Mouse (Mus musculus) c-Kit-positive CD71-positive TER-119-positive erythroid progenitor cells, embryonic 14.5 days (primary cell): ENCODE data around the gene Ahrr.

ENCODE experiments used
- DNase-seq: peaks from one replicate; pipeline ENCODE4 v3.0.0-alpha.2; 2013; ENCODE audit warnings: low spot score

Ahrr gene

GRCm38 (mm10) chr13:74245214-74245898 lies 46.8 kb downstream of the Ahrr start:
- no peak for DNase-seq

DNA sequence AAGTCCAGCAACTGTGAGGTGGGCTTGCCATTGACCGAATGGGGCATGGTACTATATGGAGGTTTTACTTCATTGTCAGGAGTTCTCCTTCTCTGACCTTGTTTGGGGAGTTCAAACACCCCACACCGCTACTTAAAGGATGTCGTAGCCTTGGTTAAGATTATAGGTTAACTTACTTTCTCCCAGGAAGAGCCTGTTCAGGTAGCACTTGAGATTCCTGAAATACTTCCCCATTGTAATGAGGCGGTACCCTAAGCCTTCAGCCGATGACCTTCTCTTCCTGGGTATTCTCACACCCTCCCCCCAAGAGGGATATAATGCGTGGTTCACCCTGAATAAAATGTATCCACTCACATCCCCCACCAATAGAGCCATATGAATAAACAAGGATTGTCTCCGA lies 54.6 kb downstream of the Ahrr start:
- no peak for DNase-seq

GRCm38 (mm10) chr13:74220659-74221058 lies 71.5 kb downstream of the Ahrr start:
- DNase-seq = no peak

DNA sequence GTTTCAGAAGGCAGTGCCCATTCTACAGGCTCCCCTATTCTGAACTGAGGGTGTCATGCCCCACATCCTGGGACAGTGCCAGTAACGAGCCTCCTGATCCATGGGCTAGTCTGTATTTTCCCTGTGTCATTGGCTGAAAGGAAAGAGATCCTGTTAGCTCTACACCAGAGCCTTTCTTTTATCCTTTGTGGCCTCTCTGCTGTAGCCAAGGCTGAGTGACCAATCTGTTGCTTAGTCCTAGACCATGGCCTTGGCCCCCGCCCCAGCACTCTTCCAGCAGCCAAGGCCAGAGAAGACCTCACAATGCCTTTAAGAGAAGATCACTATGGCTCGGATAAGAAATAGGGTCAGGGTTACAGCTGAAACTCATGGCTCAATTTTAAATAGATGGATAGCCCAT lies 73.7 kb downstream of the Ahrr start:
- no peak for DNase-seq

DNA sequence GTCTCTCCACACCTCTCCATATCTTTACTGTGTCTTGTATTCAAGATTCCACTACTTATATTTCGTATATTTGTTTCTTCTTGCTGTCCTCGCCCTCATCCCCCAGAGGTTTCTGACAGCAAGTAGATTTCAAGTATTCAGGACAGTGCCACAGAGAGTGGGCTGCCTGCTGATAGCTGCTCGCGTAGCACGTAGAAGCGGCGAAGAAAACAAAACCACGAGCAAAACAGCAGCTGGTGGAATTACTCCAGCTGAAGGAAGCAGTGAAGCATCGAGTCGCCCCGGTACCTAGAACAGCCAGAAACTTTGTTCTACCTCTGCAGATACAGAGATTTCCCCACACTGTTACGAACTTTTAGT lies 83.2 kb downstream of the Ahrr start:
- no peak for DNase-seq

- peak; percentile 87 for DNase-seq
Measured at GRCm38 (mm10) chr13:74208317-74208985, 83.7 kb downstream of the Ahrr start, which contains the start of gene Exoc3. Exoc3 (minus strand) TSS chr13:74208732.

GRCm38 (mm10) chr13:74196451-74196850 lies 95.7 kb downstream of the Ahrr start:
- DNase-seq = no peak

- DNase-seq = peak; percentile 19
Measured at GRCm38 (mm10) chr13:74192613-74193012, 99.5 kb downstream of the Ahrr start.

GRCm38 (mm10) chr13:74183011-74183695 lies 109.0 kb downstream of the Ahrr start:
- no peak for DNase-seq

DNA sequence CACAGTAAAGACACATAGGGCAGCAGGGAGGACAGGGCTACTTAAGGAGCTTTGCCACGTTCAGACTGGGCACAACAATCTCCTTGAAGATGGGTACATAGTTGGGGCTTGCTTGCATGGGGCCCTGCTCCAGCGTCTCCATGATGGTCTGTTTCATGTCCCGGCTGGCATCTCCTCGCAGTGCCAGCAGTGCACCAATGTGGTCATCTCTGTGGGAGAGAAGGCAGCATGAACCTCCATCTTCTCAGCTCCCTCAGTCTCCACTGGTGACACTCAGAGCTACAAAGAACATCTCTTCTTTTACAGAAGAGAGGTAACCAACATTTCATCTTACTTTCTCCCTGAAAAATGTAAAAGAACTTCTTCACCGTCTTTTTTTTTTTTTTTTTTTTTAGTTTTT lies 120.1 kb downstream of the Ahrr start:
- no peak for DNase-seq

GRCm38 (mm10) chr13:74169446-74170164 lies 122.5 kb downstream of the Ahrr start:
- DNase-seq = no peak

DNA sequence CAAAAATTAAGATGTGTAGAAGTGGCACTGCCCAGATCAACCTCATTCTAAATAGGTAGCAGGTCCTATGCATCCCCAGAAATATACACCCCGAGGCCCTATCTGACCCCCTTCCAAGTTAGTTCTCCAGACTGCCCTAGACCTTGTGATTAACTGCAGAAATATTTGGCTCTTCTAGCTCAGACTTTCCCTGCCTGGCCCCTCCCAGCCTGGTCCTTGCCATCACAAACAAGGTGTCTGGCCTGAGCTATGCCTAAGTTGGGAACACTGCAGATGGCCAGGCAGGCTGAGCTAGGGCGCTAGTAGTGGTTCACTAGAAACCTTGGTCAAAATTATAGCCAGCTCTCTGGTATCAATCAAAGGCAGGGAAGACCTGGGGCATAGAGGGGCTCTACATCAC lies 124.6 kb downstream of the Ahrr start:
- no peak for DNase-seq

DNA sequence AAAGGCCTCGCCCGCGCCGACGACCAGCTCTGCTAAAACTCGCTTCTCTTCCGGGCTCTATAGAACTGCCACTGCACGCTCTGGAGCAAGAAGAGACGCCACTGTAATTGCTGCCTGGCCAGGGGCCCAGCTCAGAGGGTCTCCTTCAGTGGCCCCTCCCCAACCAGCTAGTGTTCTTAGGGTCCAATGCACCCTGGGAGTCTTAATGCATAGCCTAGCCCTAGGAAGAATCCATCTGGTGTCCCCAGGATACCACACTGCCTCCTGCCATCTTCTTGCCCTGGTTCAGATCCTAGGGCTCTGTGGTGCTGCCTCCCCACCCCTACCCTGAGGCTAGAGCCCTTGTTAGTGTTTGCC lies 125.1 kb downstream of the Ahrr start:
- no peak for DNase-seq

DNA sequence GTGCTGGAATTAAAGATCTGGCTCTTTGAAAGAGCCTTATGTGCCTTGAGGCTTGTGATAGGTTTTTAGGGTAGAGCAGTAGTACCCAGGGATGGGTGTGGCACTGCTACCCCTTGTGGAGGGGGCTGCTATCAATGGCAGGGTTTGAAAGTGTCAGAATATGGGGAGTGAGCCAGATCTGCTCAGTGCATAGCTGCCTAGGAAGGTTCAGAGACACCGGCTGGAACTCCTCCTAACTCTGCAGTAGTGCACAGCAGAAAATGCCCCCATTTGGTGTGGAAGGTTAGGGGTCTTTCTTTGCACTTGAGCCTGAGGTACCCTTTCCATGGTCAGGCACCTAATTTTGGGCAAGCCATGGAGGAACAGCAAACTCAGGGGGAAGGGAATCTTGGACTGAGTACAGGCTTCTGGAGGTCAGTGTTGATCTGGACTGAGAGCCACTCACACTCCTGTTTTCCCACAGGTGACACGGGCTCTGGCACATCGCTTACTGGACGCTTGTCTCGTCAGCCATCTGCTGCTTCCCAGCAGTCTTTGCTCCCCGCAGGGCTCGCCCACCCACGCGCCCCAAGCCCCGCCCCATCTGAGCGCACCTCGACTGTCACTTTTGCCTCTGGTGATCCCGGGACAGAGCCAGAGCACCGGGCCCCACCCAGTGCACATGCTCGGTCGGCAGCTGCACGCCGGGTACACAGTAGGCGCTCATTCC lies 125.6 kb downstream of the Ahrr start:
- DNase-seq = peak; percentile 69
